Mouse (Mus musculus) intestine, embryonic 16.5 days (tissue): ENCODE measurements around the gene Lrrc42. TPM values are rescaled to one million over a fixed set of nuclear protein-coding genes. Genes with fewer than 3 reads are reported as not detected.

Experiments
- ATAC-seq: fragments of 200-750 bp; cut with Nextera tagmentation; 2 replicates; pipeline ENCODE4 v1.8.0; 2017; ENCODE audit warnings: moderate TSS enrichment, moderate library complexity
- H3K27ac ChIP-seq: fragments of 300-500 bp; sonication (generic); 2 replicates; pipeline ENCODE4 v1.5.1; 2014; ENCODE audit warnings: mild to moderate bottlenecking, low read length
- H3K27me3 ChIP-seq: fragments of 300-500 bp; sonication (generic); replicated peaks from 2 replicates; pipeline ENCODE4 v1.6.1; 2014; ENCODE audit warnings: low read length, control low read depth, mixed read lengths; ENCODE audit not compliant: control insufficient read depth, insufficient read depth
- H3K36me3 ChIP-seq: fragments of 300-500 bp; sonication (generic); 2 replicates; pipeline ENCODE4 v1.6.1; 2014; ENCODE audit warnings: low read length, control low read depth; ENCODE audit not compliant: control insufficient read depth, insufficient read depth
- H3K4me1 ChIP-seq: fragments of 300-500 bp; sonication (generic); 2 replicates; pipeline ENCODE4 v1.6.1; 2014; ENCODE audit warnings: low read length, control low read depth, mixed read lengths; ENCODE audit not compliant: control insufficient read depth, insufficient read depth
- H3K4me2 ChIP-seq: fragments of 300-500 bp; sonication (generic); 2 replicates; pipeline ENCODE4 v1.6.1; 2014; ENCODE audit warnings: low read depth, low read length, control low read depth
- H3K4me3 ChIP-seq: fragments of 300-500 bp; sonication (generic); 2 replicates; pipeline ENCODE4 v1.5.1; 2014; ENCODE audit warnings: mild to moderate bottlenecking, low read length
- H3K9ac ChIP-seq: fragments of 300-500 bp; sonication (generic); 2 replicates; pipeline ENCODE4 v1.6.1; 2014; ENCODE audit warnings: low read depth, low read length
- H3K9me3 ChIP-seq: fragments of 300-500 bp; sonication (generic); 2 replicates; pipeline ENCODE4 v1.6.1; 2016; ENCODE audit warnings: low read length, control low read depth; ENCODE audit not compliant: control insufficient read depth
- whole genome bisulfite sequencing: fragments of 180-500 bp; shearing (Covaris S2); extraction: QIAGEN DNeasy Blood & Tissue Kit; methylation state at CpG from one replicate; pipeline ENCODE4 v1.1.7; 2014; 5-methylcytosine and 5-hydroxymethylcytosine counted together
- polyA plus RNA-seq: library from polyadenylated mRNA; unstranded; fragments of >200 nt; fragmentation: Nextera tagmentation; extraction: Ambion mirVana; gene quantifications from 2 replicates; pipeline ENCODE4 v1.2.1, GENCODE M21; 2015

The Lrrc42 gene
- polyA plus RNA-seq, 1 experiment from 2014 or later: 49.6 TPM

GRCm38 (mm10) chr4:107291611-107292272 is 38.4 kb upstream of the Lrrc42 start:
- no peaks in the 10 kb centered on the region for H3K9me3 ChIP-seq
- no peak overlapping the region for H3K4me3 ChIP-seq
- no peaks in the 10 kb centered on the region for H3K27me3 ChIP-seq
- H3K36me3 ChIP-seq: no peaks in the 10 kb centered on the region
- H3K4me2 ChIP-seq: no peak overlapping the region
- peaks cover 9% of the 10 kb centered on the region for H3K4me1 ChIP-seq
- no peak overlapping the region for H3K27ac ChIP-seq
- 81% methylated on average over 7 of the region's 7 CpGs for WGBS
- peak; percentile 22; the same call in 1 of the 2 replicates for ATAC-seq
- H3K9ac ChIP-seq: no peak overlapping the region

GRCm38 (mm10) chr4:107287517-107287916 is 34.2 kb upstream of the Lrrc42 start:
- Histone ChIP-seq H3K4me3 (no peak overlapping the region), H3K9me3 (no peaks in the 10 kb centered on the region), H3K4me1 (peaks cover 8% of the 10 kb centered on the region), H3K36me3 (no peaks in the 10 kb centered on the region), H3K27ac (no peak overlapping the region), H3K27me3 (no peaks in the 10 kb centered on the region), H3K4me2 (no peak overlapping the region), H3K9ac (no peak overlapping the region)
- ATAC-seq: no peak
- 80% methylated on average over 2 of the region's 2 CpGs for WGBS

- H3K9me3 ChIP-seq: no peaks in the 10 kb centered on the region
- H3K36me3 ChIP-seq: no peaks in the 10 kb centered on the region
- no peak for ATAC-seq
- H3K4me3 ChIP-seq: no peak overlapping the region
- H3K4me2 ChIP-seq: no peak overlapping the region
- no peaks in the 10 kb centered on the region for H3K4me1 ChIP-seq
- no peak overlapping the region for H3K27ac ChIP-seq
- no peak overlapping the region for H3K9ac ChIP-seq
- 91% methylated on average over 8 of the region's 8 CpGs for WGBS
- H3K27me3 ChIP-seq: no peaks in the 10 kb centered on the region
Observed at GRCm38 (mm10) chr4:107286386-107286785, 33.1 kb upstream of the Lrrc42 start.

GRCm38 (mm10) chr4:107285446-107286200 is 32.3 kb upstream of the Lrrc42 start:
- Histone ChIP-seq H3K27ac (no peak overlapping the region), H3K4me3 (no peak overlapping the region), H3K36me3 (no peaks in the 10 kb centered on the region), H3K4me2 (no peak overlapping the region), H3K9ac (no peak overlapping the region), H3K4me1 (no peaks in the 10 kb centered on the region), H3K9me3 (no peaks in the 10 kb centered on the region), H3K27me3 (no peaks in the 10 kb centered on the region)
- ATAC-seq: no peak
- 60% methylated on average over 3 of the region's 3 CpGs for WGBS

- H3K9ac ChIP-seq: no peak overlapping the region
- H3K36me3 ChIP-seq: 0 out of 2 replicates have a peak, but pooled peaks cover 3% of the 10 kb centered on the region
- no peak overlapping the region for H3K4me3 ChIP-seq
- no peak for ATAC-seq
- no peak overlapping the region for H3K27ac ChIP-seq
- H3K4me2 ChIP-seq: no peak overlapping the region
- 80% methylated on average over 7 of the region's 7 CpGs for WGBS
- H3K9me3 ChIP-seq: no peaks in the 10 kb centered on the region
- no peaks in the 10 kb centered on the region for H3K27me3 ChIP-seq
- no peaks in the 10 kb centered on the region for H3K4me1 ChIP-seq
Observed at GRCm38 (mm10) chr4:107280843-107281475, 27.6 kb upstream of the Lrrc42 start.

- Histone ChIP-seq H3K27ac (no peak overlapping the region), H3K27me3 (no peaks in the 10 kb centered on the region), H3K4me3 (no peak overlapping the region), H3K4me2 (no peak overlapping the region), H3K36me3 (0 out of 2 replicates have a peak, but pooled peaks cover 3% of the 10 kb centered on the region), H3K9ac (no peak overlapping the region), H3K4me1 (no peaks in the 10 kb centered on the region), H3K9me3 (no peaks in the 10 kb centered on the region)
- 36% methylated on average over 8 of the region's 8 CpGs for WGBS
- ATAC-seq: no peak
Observed at GRCm38 (mm10) chr4:107278188-107278707, 24.9 kb upstream of the Lrrc42 start.

- Histone ChIP-seq H3K4me3 (no peak overlapping the region), H3K27ac (no peak overlapping the region), H3K4me2 (no peak overlapping the region), H3K4me1 (no peaks in the 10 kb centered on the region), H3K9ac (no peak overlapping the region), H3K27me3 (no peaks in the 10 kb centered on the region), H3K9me3 (no peaks in the 10 kb centered on the region), H3K36me3 (no peaks in the 10 kb centered on the region)
- 70% methylated on average over 5 of the region's 5 CpGs for WGBS
- ATAC-seq: no peak
Observed at GRCm38 (mm10) chr4:107274511-107274910, 21.2 kb upstream of the Lrrc42 start.

- no peaks in the 10 kb centered on the region for H3K4me1 ChIP-seq
- no peaks in the 10 kb centered on the region for H3K36me3 ChIP-seq
- no peak overlapping the region for H3K27ac ChIP-seq
- no peaks in the 10 kb centered on the region for H3K27me3 ChIP-seq
- H3K9me3 ChIP-seq: no peaks in the 10 kb centered on the region
- no peak overlapping the region for H3K4me3 ChIP-seq
- no peak for ATAC-seq
- H3K4me2 ChIP-seq: no peak overlapping the region
- H3K9ac ChIP-seq: no peak overlapping the region
- 87% methylated on average over 4 of the region's 4 CpGs for WGBS
Observed at GRCm38 (mm10) chr4:107273683-107274082, 20.4 kb upstream of the Lrrc42 start.

- H3K9me3 ChIP-seq: no peaks in the 10 kb centered on the region
- WGBS: 40% methylated on average over 4 of the region's 4 CpGs
- H3K36me3 ChIP-seq: peaks cover 5% of the 10 kb centered on the region
- H3K27ac ChIP-seq: no peak overlapping the region
- H3K4me1 ChIP-seq: no peaks in the 10 kb centered on the region; the same call in 1 of the 2 replicates
- no peak overlapping the region for H3K9ac ChIP-seq
- no peak overlapping the region for H3K4me2 ChIP-seq
- no peaks in the 10 kb centered on the region for H3K27me3 ChIP-seq
- no peak overlapping the region for H3K4me3 ChIP-seq
- ATAC-seq: peak; percentile 69
Observed at GRCm38 (mm10) chr4:107260001-107260400, 6.7 kb upstream of the Lrrc42 start.
